Mouse (Mus musculus) WW6 (cell line): ENCODE measurements around the gene Mdm4.
"Not testable (repeated sequence)": the region's sequence is repeated elsewhere in the genome, so short reads cannot be mapped to it uniquely, and the experiment has no call there.

ENCODE experiments used
- DNase-seq: peaks from one replicate; pipeline ENCODE4 v3.0.0-alpha.2; 2013; ENCODE audit warnings: low read depth, low spot score

The Mdm4 gene

DNA sequence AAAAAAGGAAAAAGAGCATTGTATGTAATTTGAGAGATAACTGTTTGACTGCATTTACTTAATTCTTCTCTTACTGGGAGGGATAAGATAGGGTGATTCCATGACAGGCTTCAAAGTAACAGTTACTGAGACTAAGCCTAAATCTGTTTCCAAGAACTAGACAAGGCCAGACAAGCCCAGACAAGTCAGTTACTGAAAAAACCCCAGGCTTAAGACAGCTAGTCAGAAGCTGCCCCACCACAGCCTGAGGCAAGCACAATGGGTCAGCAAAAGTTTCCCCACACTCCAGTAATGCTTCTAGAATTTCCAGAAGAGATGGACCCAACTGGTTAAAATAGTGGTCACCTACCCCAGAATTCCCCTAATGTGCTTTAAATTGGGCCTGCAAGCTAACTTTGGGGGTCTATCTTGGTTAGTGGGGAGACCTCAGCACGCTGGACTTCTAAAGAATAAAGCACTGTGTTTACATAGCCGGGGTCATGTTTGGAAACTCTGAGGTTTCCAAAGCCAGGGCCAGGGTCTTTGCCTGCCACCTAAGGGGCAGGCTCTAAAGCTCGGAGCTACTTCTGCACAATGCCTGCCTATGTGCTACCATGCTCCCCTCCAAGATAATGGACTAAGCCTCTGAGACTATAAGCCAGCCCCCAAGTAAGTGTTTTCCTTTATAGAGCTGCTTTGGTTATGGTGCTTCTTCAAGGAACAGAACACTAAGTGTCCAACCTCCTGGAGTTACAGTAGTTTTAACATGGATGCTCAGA is 10.0 kb downstream of the Mdm4 start:
- DNase-seq, result no peak

DNA sequence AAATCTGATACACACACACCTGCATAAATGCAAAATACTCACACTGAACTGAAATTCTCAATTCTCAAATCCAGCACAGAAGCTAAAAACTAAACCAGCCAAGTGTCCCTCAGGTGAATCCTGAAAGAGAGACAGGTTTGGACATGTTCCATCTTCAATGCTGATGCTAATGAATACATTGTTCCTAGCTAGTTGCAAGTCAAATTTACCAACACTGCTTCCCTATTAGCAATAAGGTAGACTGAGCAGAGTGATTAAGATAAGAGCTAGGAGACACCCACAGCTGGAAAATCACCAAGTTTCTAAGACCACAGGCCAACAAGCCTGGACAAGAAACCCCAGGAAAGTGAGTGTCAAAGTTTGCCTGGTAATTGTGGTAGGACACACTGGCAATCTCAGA is 11.0 kb downstream of the Mdm4 start:
- DNase-seq, result no peak

DNA sequence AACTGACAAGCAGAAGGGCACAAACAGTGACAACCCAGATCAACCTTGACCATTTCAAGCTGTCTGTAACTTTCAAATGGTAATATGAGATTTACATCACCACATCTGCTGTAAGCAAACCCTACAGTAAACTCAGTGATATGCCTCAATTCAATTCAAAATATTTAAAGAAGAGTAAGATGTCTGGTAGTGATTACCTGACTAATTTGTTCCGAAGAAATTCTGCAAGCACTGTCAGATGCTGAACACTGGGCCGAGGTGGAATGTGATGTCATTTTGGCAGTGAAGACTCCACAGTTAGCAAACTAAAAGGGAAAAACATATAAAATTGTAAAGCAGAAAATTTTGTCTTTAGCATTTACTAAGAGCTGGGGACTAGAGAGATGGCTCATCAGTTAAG is 11.8 kb downstream of the Mdm4 start:
- DNase-seq, result no peak

DNA sequence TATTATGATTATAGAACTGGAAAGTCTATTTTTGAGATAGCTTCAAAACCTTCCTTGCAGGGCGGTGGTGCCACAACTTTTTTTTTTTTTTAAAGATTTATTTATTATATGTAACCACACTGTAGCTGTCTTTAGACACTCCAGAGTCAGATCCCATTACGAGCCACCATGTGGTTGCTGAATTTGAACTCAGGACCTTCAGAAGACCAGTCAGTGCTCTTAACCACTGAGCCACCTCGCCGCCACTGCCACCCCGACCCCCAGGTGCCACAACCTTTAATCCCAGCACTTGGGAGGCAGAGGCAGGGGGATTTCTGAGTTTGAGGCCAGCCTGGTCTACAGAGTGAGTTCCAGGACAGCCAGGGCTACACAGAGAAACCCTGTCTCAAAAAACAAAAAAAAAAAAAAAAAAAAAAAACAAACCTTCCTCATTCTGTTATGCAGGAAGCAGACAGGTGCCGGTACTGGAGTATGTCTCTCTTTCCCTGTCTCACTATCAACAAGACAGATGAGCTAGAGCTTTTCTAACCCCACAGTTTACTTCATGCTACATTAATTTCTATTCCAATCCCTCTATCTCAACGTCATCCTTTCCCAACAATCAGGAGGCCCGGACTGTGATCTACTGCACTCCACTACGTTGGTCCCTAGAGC is 13.5 kb downstream of the Mdm4 start:
- DNase-seq, result no peak

DNA sequence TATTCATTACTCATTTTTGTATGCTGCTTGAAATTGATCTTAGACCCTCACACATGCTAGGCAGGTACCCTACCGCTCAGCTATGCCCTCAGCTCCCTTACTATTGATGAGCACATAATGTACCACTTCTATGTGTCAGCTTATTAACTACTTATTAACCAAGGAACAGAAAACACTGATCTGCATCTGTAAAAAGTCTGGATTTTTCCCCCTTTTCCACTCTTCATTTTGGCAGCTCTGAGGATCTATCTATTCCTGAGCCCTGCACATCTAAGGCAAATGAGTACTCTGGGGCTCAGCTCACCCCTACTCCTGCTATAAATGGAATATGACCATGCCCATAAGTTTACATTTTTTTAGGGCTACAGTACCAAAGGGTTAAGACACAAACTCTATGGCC is 16.2 kb downstream of the Mdm4 start:
- no peak for DNase-seq

DNA sequence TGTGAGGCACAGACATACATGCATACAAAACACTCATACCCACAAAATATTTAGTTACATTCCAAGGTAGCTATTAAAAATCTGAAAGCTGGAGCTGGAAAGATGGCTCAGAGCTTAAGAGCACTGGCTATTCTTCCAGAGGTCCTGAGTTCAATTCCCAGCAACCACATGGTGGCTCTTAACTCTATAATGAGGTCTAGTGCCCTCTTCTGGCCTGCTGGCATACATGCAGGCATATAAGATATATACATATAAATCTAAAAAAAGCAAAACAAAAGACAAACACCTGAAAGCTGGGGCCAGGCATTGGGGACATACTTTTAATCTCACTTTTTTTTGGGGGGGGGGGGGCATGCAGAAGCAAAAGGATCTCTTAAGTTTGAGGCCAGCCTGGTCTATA is 17.0 kb downstream of the Mdm4 start:
- no peak for DNase-seq

DNA sequence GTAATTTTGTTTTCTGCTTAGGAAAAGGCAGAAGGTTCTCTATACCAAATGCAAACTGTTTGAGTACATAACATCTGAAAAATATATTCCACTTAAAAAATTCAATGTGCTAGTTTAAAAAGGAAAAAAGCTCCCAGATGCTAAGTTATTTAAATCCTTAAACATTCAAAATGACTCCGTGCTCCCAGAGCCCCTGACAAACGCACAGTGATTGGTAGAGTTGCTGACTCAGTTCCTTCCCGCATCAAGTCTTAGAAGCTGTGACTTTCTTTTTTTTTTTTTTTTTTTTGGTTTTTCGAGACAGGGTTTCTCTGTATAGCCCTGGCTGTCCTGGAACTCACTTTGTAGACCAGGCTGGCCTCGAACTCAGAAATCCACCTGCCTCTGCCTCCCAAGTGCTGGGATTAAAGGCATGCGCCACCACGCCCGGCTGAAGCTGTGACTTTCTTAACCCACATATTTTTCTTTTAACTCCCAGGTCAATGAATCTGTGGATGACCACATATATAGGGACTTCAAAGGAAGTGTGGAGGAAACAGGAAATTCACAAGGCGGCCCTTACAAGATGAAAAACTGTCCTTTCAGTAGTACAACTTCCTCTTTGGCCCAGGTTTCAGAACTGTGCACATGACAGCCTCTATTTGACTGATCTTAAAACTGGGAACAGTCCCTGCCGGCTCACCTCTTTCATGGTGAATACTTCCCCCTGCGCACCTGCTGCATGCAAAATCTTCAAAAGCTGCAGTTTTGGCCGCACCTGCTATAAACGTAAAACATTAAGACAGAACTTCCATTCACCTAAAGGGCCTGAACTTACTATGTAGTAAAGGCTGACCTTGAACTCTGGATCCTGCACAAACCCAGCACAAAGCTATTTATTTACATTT is 18.2 kb downstream of the Mdm4 start:
- DNase-seq, result no peak

DNA sequence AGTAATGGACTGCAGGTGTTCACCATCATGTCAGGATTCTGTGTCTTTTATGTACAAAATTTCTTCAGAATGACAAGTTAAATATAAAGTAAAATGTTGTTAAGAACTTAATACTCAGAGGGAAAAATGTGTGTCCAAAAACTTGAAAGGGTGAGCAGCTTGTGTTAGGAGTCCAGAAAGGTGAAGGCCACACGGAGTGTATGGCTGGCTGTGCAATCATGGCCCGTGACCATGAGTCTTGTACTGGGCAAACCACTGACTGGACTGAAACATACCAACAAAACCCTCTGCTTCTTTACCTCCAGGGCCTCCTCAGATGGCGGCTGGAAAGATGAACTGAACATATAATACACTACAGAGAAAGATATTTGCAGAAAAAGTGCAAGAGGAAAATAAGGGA is 23.8 kb downstream of the Mdm4 start:
- no peak for DNase-seq

DNA sequence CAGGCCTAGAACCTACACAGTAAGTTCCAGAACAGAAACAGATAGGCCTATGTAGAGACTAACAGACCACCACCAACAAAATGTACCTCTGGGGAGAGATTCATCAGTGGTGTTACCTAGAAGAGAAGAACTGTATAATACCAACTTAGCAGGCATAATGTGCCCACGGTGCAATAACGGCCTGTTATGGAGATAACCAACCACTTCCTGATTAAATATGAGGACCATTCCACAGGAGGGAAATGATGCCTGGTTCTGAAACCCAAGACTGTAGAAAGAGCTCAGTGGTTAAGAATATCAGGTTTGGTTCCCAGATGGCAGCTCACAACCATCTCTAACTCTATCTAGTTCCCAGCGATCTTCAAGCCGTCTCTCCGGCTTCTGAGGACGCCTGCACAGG is 30.0 kb downstream of the Mdm4 start:
- DNase-seq, result no peak

DNA sequence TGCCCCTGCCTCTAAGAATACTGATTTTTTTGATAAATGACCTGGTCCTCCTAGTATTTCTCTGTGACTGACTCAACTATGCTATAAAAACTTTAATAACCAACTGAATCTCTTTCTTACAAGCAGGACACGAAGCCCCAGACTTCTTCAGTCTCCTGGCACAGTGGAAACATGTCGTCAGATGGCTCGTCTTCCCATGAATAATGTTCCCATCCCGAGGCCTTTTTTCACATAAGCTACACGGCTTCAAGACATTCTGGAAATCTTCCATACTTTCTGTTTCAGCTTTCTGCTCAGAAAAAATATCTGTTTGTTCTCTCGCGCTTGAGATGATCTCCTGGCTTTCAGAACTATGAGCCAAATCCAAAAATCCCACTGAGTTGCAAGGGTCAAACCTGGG is 38.8 kb downstream of the Mdm4 start:
- DNase-seq, result no peak

DNA sequence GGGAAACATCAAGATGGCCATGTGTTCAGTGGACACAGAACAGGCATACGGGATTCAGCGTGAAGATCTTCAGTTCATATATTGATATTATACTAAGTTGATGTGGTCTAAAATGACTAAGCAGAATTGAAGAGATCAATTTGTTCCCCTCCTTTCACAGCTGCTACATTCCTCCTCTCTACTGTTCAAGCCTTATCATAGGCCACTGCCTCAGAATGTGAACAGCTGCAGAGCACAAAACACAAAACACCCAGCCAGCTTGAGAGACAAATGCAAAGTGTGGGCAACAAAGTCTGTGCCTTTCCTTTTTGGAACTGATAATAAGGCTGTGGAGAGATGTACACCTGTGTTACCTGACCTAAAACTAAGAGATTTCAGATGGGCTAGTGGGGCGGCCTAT is 39.6 kb downstream of the Mdm4 start:
- no peak for DNase-seq

DNA sequence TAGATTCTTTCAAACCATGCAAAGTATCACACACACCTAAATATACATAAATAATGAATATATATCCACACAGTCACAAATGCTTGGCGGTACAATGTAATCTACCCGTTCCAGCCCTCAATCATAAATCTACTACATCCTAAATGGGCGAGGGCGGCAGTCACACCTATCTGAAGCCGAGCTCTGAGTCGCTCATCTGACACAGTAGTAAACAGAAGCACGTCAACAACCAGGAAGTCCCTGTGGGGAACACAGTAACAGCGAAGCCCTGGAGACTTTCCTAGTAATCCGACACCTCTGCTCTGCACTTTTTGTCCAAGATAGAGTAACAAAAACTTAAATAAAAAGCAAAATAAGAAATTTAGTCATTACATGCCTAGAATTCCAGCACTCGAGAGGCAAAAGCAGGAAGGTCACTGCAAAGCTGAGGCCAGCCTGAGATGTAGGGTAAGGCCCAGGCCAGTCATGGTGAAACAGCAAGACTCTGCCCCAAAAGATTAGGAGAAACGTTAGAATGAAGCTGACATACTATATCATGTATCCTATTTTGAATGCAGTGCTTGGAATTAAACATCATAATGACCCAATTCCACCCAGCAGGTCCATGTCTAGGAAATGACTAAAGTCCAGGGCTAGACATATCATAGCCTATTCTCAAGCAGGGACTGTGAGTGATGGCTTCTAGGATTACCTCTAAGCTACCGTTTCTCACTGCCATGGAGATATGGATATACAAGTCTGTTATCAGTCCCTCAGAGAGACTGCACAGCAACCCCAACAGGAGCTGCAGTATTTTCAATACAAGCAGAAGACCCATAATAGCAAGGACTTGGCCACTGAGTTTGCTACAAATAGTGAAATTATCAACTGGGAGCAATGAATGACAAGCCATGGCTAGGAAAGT is 41.6 kb downstream of the Mdm4 start:
- DNase-seq, result not testable (repeated sequence)

DNA sequence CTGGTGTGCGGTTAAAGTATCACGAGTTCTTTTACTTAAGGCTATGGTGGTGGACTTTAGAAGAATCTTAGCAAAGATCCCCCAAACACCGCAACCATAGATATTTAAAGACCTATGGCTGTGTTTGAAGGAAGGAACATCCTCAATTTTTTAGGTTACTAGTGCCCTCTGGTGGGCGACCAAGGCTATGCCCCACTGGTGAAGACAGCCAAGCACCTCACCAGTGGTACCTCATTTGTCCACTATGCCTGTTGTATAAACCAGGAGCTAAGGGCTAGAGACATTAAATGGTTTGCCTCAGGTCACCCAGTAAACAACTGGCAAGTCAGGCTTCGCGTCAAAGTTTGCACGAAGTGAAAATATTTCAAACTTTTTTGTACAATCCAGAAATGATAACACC is 47.6 kb downstream of the Mdm4 start:
- peak; percentile 56 for DNase-seq

DNA sequence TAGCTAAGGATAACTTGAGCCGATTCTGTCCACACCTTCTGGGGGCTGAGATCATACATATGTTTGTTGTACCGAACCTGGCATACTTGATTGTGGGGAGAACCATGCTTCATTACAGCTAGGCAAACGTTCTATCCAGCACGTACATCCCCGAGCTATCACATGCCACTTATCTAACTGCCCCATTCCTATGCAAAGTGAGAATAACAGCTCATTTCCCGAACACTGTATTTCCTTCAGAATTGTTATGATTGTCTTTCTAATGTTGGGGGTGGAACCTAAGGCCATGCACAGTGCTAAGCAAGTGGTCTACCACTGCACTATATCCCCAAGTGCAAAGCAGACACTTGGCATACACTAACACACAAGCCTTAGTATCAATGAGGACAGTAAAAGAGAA is 49.1 kb downstream of the Mdm4 start:
- DNase-seq, result no peak

DNA sequence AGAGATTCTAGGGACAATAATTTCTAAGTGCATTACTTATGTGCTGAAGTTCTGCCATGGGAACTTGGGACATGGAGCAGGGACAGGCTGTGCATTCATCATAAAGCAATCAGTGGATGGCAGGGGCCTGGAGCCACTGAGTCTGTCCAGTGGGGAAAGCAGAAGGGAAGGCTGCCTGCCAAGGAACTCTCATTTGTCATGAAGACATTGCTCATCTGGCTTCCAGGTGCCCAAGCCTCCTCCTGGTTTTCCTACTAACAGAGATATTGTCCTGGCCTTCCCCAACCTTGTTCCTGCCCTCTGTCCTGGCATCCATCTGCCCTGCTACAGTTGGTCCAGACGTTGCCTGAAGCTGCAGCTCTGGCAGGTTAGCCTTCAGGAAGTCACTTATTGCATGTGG is 53.0 kb downstream of the Mdm4 start:
- DNase-seq, result no peak

DNA sequence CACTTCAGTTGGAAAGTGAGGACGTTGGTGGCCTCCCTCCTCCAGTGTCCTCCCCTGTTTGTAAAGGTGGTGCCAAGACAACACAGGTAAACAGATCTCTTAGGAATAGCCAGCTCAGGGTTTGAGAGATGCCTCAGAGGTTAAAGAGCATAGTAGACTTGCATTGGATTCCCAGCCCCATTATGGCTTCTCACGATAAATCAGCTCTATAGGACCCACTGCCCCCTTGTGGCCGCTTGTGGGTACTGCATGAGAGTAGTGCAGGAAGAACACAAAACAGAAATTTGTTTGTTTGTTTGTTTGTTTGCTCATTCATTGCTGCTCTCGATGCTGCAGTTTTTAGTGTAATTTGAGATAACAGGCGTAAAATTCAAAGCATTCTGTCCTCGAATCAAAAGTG is 61.7 kb downstream of the Mdm4 start:
- DNase-seq, result peak; percentile 31

DNA sequence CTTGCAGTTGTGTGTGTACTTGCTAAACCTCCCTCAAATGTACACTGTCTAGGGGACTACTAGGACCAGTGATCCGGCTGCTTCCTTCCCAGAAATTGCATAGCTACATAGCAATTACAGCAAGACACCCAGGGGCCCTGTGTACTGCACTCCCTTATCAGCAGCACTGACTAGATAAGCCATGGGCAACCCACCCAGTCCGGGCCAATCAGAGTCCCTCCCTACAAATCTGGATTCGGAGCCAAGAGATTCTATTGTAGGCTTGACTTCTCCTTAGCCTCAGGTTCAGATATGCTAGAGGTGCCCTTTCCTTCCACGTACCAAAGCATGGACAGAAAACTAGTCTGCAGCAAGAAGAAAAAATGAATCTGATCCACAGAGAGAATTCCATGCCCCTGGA is 65.7 kb downstream of the Mdm4 start:
- DNase-seq, result no peak

DNA sequence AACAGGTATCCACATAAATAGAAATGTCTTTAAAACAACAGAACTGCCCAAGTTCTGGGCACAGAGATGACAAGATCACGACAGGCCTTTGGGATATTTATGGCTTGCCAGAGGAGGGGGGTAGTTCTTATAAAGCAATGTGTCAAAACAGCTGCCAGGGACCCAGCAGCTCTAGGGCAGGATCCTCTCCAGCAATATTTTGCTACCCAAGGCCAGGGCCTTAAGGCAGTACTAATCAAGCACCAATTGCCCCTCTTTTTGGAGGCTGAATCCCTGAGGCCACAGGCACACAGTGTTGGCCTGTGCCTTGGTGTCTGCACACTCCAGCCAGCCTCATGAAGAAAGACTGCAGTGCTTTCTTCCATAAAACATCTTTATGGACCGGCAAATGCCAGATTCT is 66.3 kb downstream of the Mdm4 start:
- no peak for DNase-seq

DNA sequence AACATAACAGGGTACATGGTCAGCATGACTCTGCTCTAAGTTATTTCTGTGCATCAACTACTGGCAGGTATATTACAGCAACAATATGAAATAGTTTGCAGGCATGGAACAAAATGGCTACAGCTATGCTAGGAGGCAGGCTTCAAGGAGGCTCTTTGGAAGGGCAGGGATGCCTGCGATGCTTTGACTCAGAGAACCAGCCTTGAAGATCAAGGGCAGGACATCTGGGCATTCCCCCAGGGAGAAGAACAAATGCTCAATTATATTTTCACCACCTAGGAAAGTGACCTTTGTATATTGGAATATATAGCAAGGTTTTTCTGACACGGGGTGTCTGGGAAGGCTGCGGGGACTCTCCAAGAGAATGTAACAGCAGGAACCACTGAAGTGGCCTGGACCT is 68.6 kb downstream of the Mdm4 start:
- no peak for DNase-seq

DNA sequence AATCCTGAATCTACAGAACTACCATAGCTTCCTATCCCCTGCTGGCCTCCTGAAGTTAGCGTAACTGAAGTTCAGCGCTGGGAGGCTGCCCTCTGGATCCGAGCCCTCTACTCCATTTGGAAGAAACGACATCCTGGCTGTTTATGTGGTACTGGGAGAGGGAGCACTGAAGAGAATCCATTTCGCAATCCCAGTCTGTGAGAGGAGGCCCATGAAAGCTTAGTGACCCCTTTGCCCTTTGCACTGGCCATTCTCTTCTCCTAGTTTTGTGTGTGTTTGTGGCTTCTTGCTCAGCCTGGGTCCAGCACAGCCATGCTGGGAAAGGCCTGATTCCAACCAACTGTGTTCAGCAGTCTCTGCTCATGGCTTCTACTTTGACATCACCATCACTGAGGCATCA is 73.6 kb downstream of the Mdm4 start:
- no peak for DNase-seq

DNA sequence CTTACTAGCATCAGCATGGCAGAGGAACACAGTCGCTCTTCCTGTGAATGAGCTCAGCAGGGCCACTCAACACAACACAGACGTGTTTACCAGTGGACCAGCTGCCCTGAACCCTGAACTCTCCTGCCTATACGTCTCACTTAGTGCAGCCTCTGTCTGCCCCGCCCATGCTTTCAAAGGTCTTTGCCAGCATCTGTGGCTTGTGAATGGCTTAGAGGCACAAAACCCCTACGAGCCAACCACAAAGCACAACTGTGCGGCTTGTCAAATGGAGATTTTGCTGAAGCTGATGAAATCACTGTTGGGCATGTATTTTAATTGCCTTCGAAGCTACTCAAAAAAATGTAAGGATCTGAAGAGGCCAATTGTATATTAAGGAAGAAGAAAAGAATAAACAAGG is 82.5 kb downstream of the Mdm4 start:
- no peak for DNase-seq

DNA sequence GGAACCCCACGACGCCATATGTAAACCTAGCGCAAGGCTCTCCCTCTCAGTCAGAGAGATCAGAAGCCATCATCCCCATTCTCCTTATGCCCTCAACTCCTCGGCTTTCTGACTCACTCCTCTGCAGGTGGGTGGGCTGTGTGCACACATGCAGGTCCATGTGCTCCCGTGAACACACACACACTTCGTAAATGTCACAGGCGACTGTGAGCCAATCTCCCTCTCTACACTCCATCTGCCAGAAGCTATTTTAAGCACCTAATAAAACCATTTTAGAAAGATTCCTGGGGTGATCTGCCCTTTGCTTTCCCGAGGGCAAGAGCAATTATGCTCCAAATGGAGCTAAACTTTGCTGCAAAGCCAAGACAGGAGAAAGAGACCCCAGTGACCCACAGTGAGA is 84.5 kb downstream of the Mdm4 start:
- DNase-seq, result no peak
